Mouse (Mus musculus) adrenal gland, adult 2 months (tissue): ENCODE data around the gene Fkbp14. TPM values are rescaled to one million over a fixed set of nuclear protein-coding genes. Genes with fewer than 3 reads are reported as not detected.

Experiments used
- DNase-seq: peaks from one replicate; pipeline ENCODE4 v3.0.0; 2021
- polyA plus RNA-seq: library from polyadenylated mRNA; depleted of rRNA; stranded (reverse); fragments of >200 nt; gene quantifications from 2 replicates; pipeline ENCODE4 v1.2.3, GENCODE M21; 2012
- total RNA-seq, 2 experiments: library from RNA; stranded (reverse); gene quantifications; 2 replicates each; pipeline ENCODE4 v1.2.3; 2021

Fkbp14 gene
- total and polyA plus RNA-seq, 3 experiments, result 2.8 to 28.4 (median 14.9) TPM

DNA sequence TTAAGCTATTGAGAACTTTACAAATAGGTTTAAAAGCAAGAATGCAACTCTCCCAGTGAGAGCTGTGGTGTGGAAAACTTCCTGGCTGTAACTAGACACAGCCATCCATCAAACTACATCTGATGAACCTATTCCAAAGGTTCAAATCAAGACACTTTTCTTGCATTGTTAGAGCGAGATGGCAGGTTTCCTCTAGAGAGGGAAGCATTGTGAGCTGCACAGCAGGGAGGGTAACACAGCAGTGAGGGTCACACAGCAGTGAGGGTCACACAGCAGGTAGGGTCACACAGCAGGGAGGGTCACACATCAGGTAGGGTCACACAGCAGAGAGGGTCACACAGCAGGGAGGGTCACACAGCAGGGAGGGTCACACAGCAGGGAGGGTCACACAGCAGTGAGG lies 8.9 kb downstream of the Fkbp14 start:
- DNase-seq, result no peak

DNA sequence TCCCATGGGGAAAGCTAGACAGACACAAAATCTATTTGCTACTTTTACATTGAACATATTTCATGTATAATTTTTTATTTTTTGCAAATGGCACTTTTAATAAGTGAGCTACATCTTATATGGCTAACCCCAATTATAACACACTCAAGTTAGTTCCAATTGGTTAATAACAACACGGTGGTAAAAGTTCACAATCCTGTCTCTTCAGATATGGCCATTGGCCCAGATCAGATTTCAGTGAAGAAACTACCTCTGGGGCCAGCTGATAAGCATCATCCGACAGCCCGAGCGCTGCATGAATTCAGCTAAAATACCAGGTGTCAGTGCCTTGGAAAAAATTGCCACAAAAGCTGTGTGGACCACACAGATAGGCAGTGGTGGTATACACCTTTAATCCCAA lies 9.4 kb downstream of the Fkbp14 start:
- no peak for DNase-seq

DNA sequence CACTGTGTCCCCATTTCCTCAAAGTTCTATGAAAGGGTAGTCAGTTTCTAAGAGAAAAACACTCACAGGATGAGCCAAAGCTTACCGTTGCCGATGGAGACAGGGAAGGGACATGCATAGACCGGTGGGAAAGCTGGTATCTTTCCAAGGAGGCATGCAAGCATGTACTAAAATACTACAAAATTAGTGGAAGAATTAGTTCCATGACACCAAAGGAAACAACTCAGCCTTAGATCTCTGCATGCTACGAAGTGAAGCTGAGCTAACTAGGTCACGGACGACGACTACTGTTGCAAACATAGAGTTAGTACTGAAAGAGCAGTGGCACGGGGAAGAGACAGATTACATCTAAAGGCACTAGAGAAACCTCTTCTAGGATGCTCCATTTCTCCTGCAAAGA lies 10.2 kb downstream of the Fkbp14 start:
- peak; percentile 13 for DNase-seq

DNA sequence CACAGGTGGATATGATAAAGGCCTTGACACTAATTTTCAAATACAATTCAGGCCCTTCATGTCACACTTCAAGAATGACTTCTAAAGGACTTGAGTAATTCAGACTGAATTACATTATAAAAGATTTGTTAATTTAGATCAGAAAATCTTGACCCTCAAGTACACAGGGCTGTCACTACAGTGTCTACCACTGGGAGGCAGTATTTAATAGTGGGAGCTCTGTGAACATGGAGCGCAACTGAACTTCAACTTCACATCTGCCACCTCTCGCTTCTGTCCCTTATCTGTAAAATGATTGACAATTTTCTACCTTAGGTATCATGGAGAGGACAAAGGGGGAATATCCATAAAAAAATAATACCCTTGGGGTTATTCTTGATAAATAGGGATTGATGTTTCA lies 10.9 kb downstream of the Fkbp14 start:
- peak; percentile 56 for DNase-seq

DNA sequence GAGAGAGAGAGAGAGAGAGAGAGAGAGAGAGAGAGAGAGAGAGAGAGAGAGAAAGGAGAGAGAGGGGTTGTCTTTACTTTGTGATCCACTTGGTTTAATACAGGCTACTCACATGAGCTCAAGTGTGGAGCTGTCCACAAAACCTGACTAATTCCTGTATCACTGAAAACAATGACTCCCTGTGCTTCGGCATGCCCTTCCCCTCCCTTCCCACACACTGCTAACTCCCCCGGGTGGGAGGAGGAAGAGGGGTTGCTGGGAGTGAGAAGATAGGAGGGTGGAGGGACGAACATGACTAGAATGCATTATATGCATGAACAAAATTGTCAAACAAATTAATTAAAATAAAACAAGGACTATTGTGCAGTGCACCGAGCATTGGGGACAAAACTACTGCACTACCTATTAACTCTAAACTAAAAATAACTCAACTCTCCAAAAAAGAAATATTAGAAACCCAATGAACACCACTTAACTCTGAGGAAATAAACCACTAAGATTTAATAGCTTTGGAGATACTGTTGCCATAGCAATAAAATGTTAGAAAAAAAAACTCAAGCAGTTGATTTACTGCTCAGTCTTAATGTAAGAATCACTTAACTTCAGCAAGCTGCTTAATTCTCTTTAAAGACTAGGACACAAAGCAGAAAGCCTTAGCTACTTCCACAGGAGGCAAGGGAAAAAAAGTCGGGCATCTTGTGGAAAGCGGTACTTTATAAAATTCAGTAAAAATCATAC lies 23.7 kb downstream of the Fkbp14 start:
- no peak for DNase-seq

DNA sequence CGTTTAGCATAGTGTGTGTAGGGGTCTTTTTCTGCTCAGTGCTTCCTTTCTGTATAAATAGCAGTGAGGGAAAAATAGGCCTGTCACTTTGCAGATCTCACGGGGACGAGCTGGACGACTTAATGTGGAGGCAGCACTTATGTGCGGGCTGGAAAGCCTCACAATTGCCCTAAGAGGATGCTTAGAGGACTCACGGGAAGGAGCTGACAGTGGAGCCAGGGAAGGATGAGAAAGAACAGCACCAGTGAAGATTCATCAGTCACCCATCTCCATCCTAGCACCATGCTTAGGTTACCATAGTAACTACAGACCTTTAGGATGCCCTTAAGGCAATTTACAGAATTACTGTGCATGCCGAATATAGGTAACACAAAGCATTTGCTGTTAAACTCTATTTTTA lies 27.3 kb downstream of the Fkbp14 start:
- no peak for DNase-seq

DNA sequence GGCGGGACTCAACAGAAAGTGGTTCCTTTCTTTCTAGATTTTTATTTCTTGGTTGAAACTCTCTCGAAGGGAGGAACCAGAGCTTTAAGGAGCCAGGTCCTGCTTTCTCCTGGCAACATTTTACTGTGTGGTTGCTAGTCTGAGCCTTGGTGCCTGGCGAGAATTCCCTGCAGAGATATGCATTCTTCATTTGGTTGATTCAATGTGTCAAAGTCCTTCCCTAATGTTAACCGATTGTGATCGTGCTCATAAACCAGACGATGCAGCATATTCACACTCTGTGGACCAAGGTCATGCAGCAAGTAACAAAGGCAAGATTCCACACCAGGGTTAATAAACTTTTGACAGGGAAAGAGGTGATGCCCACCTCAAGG lies 30.6 kb downstream of the Fkbp14 start:
- no peak for DNase-seq

DNA sequence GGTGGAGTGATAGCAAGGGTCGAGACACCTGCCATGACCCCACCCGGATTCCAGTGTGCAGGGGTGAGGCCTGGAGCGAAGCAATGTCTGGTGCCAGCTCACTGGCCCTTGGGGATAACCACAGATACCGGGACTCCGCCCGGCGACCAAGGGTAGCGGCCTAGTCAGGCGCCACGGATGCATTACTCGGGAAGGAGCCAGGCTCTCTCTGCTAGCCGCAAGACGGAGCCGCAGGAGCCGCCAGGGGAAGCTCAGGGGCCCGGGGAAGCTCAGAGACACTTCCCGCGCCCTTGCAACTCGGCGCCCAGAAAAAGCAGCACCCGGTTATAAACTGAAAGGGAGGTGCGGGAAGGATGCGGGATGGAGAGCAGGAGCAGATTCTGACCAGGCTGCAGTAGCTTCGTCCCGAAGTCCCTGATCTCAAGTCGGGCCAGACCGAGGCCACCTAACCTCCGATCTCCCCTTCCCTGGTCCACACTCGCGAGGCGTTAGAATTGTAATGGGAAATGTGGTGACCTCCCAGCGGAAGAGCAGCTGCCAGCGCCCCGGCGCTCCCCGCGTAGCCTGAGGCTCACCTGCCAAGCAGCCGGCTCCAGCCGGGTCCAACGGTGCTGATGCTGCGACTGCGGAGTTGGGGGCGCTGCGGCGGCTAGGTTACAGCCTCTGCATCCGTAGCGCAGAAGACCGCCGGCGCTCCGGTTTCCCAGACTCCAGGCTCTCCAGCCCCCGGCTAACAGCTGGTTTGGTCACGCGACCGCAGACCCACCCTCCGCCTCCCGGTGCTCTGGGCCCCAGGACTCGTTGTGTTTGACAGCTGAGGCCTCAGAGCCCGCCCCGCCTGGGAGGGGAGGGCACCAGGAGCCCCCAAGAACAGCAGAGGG lies 31.2 kb downstream of the Fkbp14 start, which contains the start of gene Scrn1:
Scrn1 (minus strand) TSS at position 825 of the 881 bp plus-strand sequence.
- DNase-seq, result peak; percentile 84

DNA sequence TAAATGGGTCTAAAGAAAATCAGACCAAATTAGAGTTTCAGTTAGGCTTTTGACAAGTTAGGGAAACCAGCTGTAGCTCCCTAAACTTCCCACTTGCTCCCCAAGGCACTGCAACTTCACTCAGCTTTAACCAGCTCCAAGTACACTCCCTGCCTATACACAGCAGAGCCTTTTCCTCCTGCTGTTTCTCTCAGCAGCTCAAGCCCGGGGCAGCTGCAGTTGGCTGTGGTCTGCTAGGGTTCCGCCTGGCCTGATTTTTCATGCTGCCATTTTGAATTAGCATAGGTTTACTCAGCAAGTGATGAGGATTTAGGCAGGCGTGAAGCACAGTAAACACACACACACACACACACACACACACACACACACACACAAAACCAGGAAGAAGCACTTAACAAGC lies 32.1 kb downstream of the Fkbp14 start:
- peak; percentile 32 for DNase-seq

DNA sequence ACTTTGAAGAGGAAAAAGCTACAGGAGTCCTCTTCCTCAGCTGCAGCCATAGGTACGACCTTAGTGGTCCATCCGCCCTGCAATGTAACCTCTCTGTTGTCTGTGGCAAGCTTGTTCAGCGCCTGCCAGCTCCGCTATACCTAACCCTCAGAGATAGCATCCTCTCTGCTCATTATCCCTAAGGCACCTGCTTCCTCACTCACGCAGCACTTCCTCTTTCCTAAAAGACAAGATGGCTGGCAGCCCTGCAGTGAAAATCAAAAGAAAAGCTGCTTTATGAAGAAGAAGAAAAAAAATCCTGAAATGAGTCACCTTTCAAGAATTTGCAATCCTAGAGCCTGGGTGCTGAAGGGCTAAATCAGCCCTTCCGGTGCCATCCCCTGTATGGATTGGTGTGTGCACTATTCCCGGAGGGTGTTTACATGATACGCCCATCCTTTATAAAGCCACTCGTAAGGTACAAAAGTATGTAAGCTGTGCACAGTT lies 32.6 kb downstream of the Fkbp14 start:
- DNase-seq, result no peak

DNA sequence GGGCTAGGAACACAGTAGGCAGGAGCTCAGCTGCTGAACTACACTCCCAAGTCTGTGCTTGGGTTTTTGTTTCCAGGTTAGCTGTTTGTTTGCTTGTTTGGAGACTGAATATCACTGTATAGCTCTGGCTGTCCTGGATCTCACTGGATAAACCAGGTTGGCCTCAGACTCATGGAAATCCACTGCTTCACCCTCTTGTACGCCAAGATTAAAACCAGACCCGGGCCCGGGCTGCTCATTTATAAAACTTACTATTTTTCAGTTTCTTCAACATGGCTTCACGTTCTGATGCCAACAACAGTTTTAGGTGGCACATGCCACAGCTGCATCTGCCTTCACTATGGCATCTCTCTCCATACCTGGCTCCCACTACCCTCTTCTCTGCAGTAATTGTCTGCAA lies 33.5 kb downstream of the Fkbp14 start:
- no peak for DNase-seq

DNA sequence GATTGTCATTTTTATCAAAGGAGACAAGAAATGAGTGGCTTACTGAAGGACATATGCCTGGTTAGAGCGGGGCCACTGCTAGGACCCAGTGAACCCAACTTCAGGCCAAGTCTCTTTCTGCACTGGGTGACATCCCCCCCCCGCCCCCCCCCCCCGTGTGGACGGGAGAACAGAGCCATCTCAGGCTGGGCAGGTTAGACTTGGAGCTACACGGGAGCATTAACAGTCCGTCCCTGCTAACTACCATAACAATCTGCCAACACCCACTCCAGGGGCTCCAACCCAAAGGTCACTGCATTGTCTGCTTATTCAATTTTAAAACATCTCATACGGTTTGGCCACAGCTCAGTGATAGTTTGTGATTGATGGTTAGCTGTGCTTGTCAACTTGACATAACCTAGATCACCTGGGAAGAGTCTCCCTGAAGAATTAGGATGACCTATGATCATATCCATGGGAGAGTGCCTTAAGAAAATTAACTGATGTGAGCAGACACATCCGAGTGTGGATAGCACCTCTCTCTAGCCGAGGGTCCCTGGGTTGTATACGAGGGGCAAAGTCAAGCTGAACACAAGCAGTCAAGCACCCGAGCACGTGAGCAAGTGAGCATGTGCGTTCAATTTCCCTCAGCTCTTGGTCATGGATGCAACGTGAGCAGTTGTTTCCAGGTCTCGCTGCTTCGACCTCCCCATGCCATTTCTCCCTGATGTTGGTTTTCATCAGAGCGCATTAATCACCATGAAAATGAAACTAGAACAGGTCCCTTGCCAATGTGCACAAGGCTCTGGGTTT lies 34.9 kb downstream of the Fkbp14 start:
- DNase-seq, result no peak

DNA sequence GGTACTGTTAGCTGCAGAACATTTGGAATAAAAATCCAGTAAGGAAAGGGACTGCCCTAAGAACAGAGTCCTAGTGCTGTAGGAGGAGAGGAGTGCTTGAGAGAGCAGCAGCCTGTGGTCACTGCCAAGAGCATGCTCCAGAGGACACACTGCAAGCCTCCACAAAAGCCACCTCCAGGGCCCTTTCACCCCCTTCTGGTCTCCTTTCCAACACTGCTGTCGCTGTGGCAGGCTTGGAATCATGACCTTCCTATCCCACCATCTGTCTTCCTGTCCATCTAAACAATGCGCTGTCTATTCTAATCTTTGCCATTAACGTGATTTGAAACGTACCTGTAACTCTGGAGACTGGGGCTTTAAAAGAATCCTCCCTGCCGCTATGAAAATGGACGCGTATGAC lies 38.6 kb downstream of the Fkbp14 start:
- DNase-seq, result no peak

DNA sequence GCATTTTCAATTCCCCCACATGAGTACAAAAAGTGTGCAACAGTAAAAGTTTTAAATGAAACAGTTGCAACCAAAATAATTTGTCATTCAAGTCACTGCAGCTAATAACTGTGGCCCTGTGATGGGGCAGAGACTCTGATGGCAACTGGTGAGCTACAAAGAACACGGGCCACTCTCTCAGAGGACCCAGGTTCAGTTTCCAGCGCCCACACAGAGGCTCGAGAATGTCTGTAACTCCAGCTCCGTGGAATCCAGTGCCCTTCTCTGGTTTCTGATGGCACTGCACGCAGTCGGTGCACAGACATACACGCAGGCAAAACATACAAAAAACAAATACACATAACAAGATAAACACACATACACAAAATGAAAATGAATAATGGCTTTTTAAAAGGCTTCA lies 39.4 kb downstream of the Fkbp14 start:
- no peak for DNase-seq

DNA sequence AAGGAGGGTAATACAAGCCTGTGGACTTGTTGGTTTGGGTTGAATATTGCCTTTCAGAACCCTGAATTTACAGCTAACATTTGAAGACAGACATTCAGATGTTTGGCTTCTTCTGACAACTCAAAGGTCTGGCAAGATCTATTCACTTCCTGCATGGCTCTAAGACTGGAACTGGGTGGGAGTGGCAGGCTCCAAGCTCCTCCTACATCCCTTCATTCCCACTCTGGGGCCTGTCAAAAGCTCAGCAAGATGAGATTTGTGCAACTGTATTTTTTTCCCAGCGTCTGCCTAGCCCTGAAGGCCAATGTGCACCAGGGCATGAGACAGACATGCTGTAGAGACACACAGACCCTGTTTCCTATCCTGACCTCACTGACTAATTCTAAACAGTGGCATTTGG lies 41.3 kb downstream of the Fkbp14 start:
- DNase-seq, result no peak

DNA sequence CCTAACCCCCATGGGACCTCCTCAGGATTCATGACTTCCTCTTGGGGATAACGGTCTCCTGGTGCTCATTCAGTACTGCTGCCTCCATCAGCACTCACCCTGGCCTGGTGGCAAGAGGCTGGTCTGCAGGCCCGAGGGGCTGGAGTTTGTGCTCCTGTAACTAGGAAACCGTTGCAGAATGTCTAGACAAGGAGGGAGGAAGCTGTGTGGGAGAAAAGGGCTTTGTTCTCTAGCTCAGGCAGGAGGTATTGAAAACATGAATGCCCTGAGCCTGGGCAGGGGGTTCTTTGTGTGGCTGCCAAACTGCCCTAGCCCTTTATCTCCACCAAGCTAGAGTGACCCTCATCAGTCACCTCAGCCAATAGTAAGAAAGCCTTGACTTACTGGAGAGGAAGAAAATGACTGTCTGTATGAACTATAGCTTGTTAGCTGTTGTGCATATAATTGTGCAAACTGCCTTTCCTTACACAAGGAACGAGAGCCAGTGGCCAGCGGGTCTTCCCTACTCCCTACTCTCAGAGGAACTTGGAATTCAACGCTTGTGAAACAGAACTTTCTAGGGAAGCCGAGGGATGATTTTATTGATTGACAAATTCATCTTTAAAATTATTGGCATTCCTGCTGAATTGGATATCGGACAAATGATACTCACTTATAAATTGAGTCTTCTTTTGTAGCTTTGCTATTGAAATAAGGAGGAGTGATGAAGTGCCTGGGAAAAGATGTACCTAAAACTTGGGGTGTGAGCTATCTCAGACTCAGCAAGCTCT lies 42.6 kb downstream of the Fkbp14 start:
- no peak for DNase-seq

DNA sequence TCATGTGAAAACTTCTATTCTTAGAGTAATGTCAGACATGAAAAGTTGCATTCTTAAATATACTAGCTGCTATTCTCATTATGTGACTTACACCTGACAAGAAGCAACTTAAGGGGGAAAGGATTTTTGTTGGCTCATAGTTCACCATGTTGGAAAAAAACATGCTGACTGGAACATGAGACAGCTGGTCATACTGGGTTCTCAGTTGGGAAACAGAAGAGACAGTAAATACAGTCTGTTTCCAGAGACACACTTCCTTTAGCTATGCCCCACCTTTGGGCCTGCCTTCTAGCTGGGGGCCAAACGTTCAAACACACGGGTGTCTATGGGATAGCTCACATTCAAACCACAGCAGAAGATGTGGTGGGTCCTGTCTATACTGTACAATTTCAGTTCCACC lies 43.5 kb downstream of the Fkbp14 start:
- no peak for DNase-seq

DNA sequence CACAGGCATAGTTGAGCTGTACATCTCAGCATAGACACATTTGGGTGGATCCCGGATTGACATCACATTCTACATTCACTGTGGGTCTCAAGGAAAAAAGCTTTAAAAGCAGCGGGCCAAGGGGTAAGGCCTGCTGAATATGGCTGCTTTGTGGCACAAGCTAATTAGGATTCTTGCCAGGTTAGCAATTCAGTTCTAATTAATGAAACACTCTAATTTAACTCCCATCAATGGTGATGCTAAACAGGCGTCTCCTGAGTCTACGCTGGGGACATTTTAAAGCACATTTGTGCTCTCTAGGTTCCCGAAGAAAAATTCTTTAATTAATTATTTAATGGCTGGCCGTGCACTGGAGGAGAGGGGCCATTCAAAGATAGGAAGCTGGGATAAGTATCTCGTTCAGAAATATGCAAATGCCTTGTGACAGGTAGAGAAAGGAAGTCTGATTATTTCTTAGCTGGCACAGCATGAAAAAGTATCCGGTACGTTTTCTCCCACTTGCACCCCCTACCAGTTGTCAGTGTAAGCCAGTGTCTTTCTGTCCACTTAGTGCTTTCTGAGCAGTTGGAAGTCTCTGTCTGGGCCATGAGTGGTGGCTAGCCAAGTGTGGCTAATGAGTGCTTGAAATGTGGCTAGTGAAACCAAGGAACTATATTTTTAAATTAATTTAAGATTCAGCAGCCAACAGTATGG lies 44.2 kb downstream of the Fkbp14 start:
- DNase-seq, result no peak

DNA sequence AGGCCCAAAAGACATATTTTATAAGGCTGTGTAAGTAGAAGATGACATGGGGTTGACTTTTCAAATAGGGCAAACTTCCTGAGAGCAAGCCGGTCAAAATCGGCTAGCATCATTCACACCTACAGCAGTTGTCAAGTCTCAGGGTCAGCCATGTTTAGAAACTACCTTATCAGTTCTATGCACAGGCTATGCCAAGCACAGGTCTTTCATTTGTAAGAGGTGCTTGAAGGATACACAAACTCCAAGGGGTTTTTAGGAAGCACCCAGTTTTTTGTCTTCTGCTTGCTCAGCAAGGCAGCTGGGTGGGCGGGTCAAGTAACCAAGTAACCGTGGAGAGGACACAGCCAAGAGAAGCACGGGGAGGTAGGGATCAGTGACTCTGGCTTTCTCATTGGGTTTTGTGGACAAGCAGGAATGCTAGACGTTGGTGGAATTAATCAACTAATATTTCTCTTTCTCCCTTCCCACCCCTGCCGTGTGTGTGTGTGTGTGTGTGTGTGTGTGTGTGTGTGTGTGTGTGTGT lies 46.2 kb downstream of the Fkbp14 start:
- DNase-seq, result no peak

DNA sequence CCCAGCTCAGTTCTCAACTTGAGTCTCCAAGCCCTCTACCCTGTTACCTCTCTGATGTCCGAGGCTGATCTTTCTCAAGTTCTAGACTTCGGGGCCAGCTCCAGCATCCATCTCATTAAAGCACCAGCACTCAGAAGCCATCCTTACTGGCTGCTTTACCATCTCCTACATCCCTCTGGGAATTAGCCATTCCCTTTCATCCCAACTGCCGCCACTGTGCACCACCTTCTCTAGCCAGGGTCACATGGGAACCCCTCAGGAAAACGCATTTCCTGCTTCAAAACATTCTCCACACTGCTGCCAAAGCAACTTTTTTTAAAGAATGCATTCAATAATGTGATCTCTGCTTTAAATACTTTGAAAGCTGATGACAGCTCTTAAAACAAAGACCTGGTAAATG lies 47.8 kb downstream of the Fkbp14 start:
- DNase-seq, result no peak
